Mouse (Mus musculus) gastrocnemius, adult 2 months (tissue): Measurements from ENCODE around the gene Nav2. TPM values are rescaled to one million over a fixed set of nuclear protein-coding genes. Genes with fewer than 3 reads are reported as not detected.

Source experiments
- DNase-seq: peaks from one replicate; pipeline ENCODE4 v3.0.0; 2022
- H3K27ac ChIP-seq: fragments of 200-600 bp; 2 replicates; pipeline ENCODE4 v1.8.1; 2022; ENCODE audit warnings: mild to moderate bottlenecking
- H3K4me3 ChIP-seq: fragments of 200-600 bp; 2 replicates; pipeline ENCODE4 v1.8.1; 2022; ENCODE audit warnings: mild to moderate bottlenecking, moderate library complexity
- CTCF ChIP-seq: fragments of 200-600 bp; IDR thresholded peaks from 2 replicates; pipeline ENCODE4 v1.8.1; 2022; ENCODE audit warnings: antibody characterized with exemption, mild to moderate bottlenecking, moderate library complexity
- intact Hi-C: fragments of 180-260 bp; cut with DNase I; formaldehyde crosslinking; loops from one replicate; pipeline ENCODE4 v1.15.1; 2025
- total RNA-seq, 2 experiments: library from RNA; stranded (reverse); gene quantifications; 2 replicates each; pipeline ENCODE4 v1.2.3; 2021

Gene Nav2
- total RNA-seq, 2 experiments from 2014 or later = 18.5 to 36.0 TPM

DNA sequence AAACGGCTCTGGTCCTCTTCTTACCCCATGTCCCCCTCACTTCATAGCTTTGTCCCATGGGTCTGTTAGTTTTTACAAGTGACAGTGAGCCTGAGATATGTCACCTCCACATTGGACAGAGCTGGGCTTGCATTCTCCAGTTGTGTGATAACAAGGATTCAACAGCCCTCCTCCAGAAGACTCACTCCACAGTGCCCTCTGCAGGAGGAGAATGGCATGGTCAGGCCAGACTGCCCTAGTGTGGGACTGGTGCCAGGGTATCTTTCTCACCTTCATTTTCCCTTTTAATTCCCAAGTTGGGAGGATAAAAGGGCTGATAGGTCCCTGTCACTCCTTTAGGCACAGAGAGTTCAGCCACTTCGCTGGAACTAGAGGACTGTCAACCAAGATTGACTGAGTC, 530.6 kb downstream of the Nav2 start:
- peak; percentile 73 for TF ChIP-seq CTCF

DNA sequence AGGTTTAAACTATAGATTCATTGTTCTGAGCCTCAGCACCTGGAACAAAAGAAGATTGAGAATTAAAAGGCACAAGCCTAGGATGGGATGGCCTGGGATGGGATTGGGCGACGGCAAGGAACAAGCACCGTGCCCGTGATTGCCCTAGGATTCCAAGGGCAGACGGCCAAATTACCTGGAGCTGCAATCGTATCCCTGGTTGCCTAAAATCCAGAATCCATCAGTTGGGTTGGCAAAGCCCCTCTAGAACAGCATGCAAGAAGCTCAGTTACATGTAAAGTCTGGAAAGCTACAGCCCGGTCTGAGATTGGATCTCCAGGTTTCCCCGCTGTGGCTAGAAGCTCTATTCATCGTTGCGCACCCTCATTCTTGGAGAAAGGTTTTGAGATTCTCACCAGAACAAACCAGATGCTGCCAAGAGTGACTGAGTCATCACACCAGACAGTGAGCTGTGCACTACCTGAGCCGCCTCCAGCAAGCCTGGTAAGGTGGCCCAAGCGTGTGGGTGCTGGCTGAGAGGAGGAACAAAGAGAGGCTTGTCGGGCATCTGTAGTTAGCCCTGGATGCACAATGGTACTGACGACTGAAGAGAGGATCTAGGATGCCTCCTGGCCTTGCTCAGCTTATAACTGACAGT, 531.9 kb downstream of the Nav2 start:
- DNase-seq = no peak
- no peak overlapping the region for H3K4me3 ChIP-seq
- intact Hi-C loops = no loop called here
- no peak overlapping the region for H3K27ac ChIP-seq
- no peak for TF ChIP-seq CTCF

More for the DNA sequence above, 530.6 kb downstream of the Nav2 start:
- DNase-seq = peak; percentile 72
- intact Hi-C loops = loop anchor here (10.0 kb wide), 1 partner anchor 694 kb away; no protein-coding TSS in a partner anchor
- Histone ChIP-seq H3K27ac (no peak overlapping the region), H3K4me3 (no peak overlapping the region)

DNA sequence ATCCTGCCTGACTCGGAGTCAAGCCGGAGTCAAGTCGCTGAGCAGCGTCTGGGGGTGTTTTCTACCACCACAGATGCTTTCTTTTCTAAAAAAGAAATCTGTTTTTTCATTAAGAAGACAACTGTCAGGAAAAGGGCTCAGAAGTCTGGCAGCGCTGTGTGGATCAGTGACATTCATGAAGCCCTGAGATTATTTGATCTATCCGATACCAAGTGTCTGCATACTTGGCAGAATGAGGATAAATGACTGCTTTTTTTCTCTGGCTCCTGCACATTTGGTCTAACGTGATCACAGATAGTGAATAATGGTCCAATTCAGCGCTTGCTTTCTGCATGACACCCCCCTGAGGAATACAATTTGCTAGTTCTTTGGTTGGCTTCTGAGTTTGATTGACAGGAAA, 533.7 kb downstream of the Nav2 start:
- DNase-seq = no peak
- intact Hi-C loops = no loop called here
- Histone ChIP-seq H3K4me3 (no peak overlapping the region), H3K27ac (no peak overlapping the region)
- TF ChIP-seq CTCF = no peak

DNA sequence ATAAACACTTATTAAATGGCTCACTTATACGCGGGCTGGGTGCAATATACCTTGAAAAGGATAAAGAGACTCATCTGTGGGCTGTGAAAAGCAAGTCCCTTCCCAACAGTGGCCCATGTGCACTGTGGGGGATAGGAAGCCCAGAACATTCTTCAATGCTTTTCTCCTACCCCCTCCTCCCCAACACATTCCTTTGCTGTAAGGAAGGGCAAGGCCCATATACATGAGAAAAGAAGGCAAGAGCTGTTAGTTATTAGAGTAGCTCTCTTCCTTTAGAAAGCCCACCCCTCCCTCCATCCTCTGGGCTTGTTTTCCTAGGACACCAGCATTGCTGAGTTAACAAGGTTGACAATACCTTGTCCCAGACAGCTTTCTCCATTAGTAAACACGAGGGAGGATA, 540.1 kb downstream of the Nav2 start:
- DNase-seq = no peak
- Histone ChIP-seq H3K4me3 (no peak overlapping the region), H3K27ac (no peak overlapping the region)
- TF ChIP-seq CTCF = no peak
- intact Hi-C loops = no loop called here

DNA sequence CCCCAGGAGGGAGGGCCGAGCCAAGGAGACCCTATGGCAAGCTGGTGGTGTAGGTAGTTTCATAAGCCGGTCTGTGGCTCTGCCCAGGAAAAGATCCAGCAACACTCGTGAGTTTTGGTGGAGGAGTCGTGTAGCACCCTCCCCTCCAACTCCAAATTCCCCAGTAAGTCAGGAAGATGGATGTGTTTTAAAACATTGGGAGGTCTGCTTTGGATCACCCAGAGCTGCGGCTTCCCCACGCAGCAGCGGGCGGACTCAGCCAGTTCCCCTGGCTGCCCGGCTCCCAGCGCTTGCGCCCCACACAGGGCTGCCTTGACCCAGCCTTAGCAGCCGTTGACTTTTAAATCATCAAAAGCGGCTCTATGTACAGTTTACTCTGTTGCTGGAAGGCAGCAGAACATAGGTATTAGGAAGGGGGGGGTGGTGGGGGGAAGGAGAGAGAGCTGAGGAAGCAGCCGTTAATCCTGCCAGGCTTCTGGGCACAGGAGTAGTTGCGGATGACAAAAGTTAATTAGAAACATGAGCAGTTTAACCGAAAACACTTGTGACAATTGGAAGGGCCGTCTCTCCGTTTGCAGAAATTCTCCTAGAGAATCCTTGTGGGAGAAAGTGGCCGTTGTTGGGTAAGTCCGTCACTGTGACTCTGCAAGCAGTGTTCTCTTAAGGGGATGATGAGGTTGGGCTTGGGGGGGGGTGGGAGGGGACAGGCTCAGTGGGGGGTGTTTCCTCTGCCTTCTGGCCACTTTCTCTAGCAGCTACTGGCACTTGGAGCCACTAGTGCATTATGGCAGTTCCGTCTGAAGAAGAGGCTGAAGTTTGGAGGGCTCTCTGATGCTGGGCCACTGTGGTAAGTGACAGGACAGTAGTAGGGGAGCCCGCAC, 542.0 kb downstream of the Nav2 start:
- no peak for TF ChIP-seq CTCF
- no peak for DNase-seq
- Histone ChIP-seq H3K27ac (no peak overlapping the region), H3K4me3 (peak overlapping the region; percentile 7; the same call in 1 of the 2 replicates)
- intact Hi-C loops = no loop called here

DNA sequence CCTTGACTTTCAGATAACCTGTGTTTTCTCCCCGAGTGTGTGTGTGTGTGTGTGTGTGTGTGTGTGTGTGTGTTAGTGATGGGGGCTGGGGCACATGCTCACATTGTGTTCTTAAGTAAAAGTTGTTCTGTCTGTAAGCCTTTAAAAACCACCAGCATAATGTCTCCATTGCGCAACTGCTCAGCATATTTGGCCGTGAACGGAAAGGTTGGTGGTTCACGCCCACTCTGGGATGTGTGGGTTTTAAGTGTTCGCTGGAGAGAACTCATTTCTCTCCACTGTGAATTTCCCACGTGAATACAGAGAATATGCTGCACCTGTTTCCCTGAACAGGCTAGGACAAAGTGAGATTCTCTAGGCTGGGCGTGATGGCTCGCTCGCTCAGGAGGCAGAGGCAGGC, 542.7 kb downstream of the Nav2 start:
- Histone ChIP-seq H3K4me3 (no peak overlapping the region), H3K27ac (no peak overlapping the region)
- intact Hi-C loops = no loop called here
- no peak for DNase-seq
- TF ChIP-seq CTCF = no peak

DNA sequence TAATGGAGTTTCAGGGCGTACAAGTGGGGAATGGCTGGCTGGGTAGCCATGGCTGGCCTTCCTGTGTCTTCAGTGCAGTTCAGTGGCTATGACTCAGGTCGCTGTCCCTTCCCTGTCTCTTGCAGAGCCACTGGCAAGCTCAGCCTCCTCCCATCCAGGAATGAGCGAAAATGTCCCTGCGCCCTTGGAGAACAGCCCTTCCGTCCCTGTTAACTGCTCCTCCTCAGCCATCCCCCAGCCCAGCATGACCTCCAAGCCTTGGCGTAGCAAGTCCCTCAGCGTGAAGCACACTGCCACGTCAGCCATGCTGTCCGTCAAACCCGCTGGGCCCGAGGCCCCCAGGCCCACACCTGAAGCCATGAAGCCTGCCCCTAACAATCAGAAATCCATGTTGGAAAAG, 543.8 kb downstream of the Nav2 start:
- Histone ChIP-seq H3K4me3 (no peak overlapping the region), H3K27ac (no peak overlapping the region)
- intact Hi-C loops = no loop called here
- no peak for TF ChIP-seq CTCF
- DNase-seq = no peak

DNA sequence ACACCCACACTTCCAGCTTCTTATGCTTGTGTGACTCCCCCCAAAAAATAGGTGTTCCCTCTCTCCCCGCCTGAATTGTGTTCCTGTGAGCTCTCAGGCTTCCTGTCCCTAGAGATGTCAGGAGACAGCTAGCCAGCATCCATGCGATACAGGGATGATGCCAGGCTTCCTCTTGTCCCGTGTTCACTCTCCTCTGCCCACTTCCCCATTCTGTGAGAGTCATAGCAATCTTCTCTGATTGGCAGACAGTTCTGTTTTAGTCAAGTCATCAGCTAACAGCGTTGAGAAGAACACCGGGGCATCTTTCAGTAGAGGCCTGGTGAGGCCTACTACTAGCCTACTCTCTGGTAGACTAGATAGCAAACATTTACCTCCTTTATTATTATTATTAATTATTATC, 546.1 kb downstream of the Nav2 start:
- no peak for TF ChIP-seq CTCF
- Histone ChIP-seq H3K27ac (no peak overlapping the region), H3K4me3 (no peak overlapping the region)
- DNase-seq = no peak
- intact Hi-C loops = no loop called here

DNA sequence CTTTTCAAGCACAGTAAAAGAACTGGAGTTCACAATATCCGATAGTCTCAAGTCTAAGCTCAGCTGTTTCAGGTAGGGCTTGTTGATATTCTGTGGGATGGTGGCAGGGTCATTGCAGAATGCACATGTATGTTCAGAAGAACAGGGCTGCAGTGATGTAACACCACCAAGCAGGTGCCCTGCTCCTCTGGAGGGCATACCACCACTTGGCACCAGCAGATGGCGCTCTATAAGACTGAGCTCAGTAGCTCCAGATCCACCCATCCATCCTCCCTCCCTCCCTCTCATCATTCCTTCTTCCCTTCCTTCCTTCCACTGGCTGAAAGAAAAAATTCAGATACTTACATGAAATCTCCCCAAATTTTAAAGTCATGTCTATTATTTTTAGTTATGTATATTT, 547.6 kb downstream of the Nav2 start:
- no peak overlapping the region for H3K27ac ChIP-seq
- no peak overlapping the region for H3K4me3 ChIP-seq
- intact Hi-C loops = no loop called here
- peak; percentile 71 for TF ChIP-seq CTCF
- DNase-seq = peak; percentile 72

DNA sequence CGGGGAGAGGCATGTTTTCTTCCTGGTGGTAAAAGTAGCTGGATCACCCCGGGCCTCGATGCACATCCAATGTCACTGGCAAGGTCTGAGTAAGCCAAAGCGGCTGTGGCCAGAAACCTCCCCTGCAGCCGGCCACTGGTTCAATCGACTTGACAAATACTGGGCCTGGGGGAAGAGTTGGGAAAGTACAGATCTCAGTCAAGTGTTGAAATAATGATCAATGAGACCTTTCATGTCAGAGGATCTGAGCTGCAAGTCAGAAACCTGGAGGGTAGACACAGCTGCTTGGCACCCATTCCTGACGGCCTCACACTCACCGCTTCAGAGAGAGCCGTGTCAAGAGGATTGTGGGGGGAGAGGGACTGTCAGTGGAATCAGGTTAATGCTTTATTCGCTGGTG, 548.9 kb downstream of the Nav2 start:
- TF ChIP-seq CTCF = no peak
- intact Hi-C loops = no loop called here
- Histone ChIP-seq H3K27ac (no peak overlapping the region), H3K4me3 (no peak overlapping the region)
- DNase-seq = no peak

DNA sequence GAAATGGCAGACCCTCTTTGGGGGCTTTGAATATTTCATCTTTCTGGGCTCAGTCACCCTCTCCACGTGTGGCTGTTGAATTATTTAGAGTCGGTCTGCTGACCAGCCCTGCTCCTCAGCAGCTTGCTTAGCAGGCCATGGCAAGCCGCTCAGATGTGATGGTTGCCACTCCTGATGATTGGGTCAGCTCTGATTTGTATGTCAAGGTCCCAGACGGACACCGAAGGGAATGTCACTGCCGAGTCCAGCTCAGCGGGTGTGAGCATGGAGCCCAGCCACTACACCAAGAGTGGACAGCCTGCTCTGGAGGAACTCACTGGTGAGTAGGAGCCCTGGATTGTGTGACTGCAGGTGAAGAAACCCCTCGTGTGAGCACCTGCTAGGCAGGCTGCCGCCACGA, 549.4 kb downstream of the Nav2 start:
- H3K27ac ChIP-seq = no peak overlapping the region
- TF ChIP-seq CTCF = no peak
- DNase-seq = no peak
- intact Hi-C loops = no loop called here
- H3K4me3 ChIP-seq = no peak overlapping the region

DNA sequence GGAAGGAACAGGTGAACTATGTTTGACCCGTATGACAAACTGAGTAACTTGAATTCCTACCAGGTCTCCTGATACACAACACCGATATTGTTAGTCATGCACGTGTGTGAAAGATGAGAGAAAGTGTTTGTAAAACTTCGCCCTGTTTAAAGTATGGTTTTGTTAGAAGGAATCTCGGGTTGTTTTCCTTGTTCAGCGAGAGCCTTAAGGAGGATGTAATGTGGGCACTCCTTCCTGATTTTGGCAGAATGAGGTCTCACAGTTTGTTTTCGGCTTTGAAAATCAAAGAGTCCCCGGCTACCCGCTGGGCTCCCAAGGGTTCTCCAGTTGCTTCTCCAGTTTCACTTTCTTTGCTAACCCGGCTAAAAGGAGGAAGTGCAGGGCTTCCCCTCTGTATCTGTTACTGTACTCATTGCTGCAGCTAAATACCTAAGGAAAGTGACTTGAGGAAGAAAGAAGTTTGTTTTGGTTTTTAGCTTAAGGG, 553.9 kb downstream of the Nav2 start:
- Histone ChIP-seq H3K4me3 (peak overlapping the region; percentile 67), H3K27ac (peak overlapping the region; percentile 59)
- TF ChIP-seq CTCF = no peak
- DNase-seq = no peak
- intact Hi-C loops = loop anchor here (10.0 kb wide), 1 partner anchor 292 kb away; the partner anchor contains the start of gene Htatip2

DNA sequence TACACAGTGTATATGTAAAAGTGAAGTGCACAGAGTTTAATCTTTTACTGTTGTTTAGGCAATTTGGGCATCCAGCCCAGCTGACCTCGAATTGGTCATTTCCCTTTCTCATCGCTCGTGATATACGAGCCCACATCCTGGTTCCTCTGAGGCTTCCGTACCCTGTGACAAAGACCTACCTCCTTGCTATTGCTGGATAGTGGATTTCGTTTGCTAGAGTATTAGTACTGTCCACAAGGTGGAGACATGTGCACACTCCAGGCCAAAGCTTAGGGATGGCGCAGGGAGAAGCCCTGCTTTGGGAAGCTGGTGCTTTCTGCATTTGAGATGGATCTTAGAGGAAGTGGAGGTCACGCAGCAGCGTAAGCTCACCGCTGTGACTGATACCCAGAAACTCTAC, 559.3 kb downstream of the Nav2 start:
- TF ChIP-seq CTCF = peak; percentile 63
- no peak overlapping the region for H3K4me3 ChIP-seq

More for the DNA sequence above, 559.3 kb downstream of the Nav2 start:
- no peak for DNase-seq
- H3K27ac ChIP-seq = no peak overlapping the region
- intact Hi-C loops = loop anchor here (10.0 kb wide), 1 partner anchor 287 kb away; the partner anchor contains the start of gene Htatip2
